Mouse (Mus musculus): ENCODE measurements around the gene Tmc3.

Gene Tmc3

GRCm38 (mm10) chr7:83598997-83599912 lies 14.5 kb downstream of the Tmc3 start:
- DNase-seq, result no peak

GRCm38 (mm10) chr7:83599913-83600286 lies 15.2 kb downstream of the Tmc3 start:
- peak; percentile 49 to 63 for DNase-seq

GRCm38 (mm10) chr7:83604180-83604944 lies 19.6 kb downstream of the Tmc3 start:
- no peak for DNase-seq

GRCm38 (mm10) chr7:83606796-83607195 lies 22.1 kb downstream of the Tmc3 start:
- no peak for DNase-seq

GRCm38 (mm10) chr7:83609891-83610290 lies 25.2 kb downstream of the Tmc3 start:
- DNase-seq, result no peak

- no peak for DNase-seq
Measured at GRCm38 (mm10) chr7:83611886-83612285, 27.2 kb downstream of the Tmc3 start.

- DNase-seq, result no peak
Measured at GRCm38 (mm10) chr7:83615272-83615671, 30.5 kb downstream of the Tmc3 start.

GRCm38 (mm10) chr7:83615815-83616214 lies 31.1 kb downstream of the Tmc3 start:
- no peak for DNase-seq

- DNase-seq, result no peak
Measured at GRCm38 (mm10) chr7:83616268-83616667, 31.5 kb downstream of the Tmc3 start.

- no peak for DNase-seq
Measured at GRCm38 (mm10) chr7:83618709-83619108, 34.0 kb downstream of the Tmc3 start.

- DNase-seq, result no peak
Measured at GRCm38 (mm10) chr7:83622582-83622981, 37.9 kb downstream of the Tmc3 start.

- no peak for DNase-seq
Measured at GRCm38 (mm10) chr7:83624065-83624464, 39.3 kb downstream of the Tmc3 start.

- no peak for DNase-seq
Measured at GRCm38 (mm10) chr7:83626557-83627257, 42.0 kb downstream of the Tmc3 start.

GRCm38 (mm10) chr7:83627369-83627768 lies 42.6 kb downstream of the Tmc3 start:
- DNase-seq, result no peak

GRCm38 (mm10) chr7:83631073-83631827 lies 46.5 kb downstream of the Tmc3 start:
- no peak for DNase-seq

- peak; percentile 86 to 91 for DNase-seq
Measured at GRCm38 (mm10) chr7:83631828-83632681, 47.3 kb downstream of the Tmc3 start, which contains the start of gene Stard5. Gene Stard5 (plus strand): TSS chr7:83631959.

GRCm38 (mm10) chr7:83632682-83633120 lies 48.0 kb downstream of the Tmc3 start:
- no peak for DNase-seq

- DNase-seq, result no peak
Measured at GRCm38 (mm10) chr7:83633856-83634255, 49.1 kb downstream of the Tmc3 start.

- DNase-seq, result no peak
Measured at GRCm38 (mm10) chr7:83635726-83636125, 51.0 kb downstream of the Tmc3 start.

- DNase-seq, result peak; percentile 58 to 59
Measured at GRCm38 (mm10) chr7:83636425-83636824, 51.7 kb downstream of the Tmc3 start.
